Mouse (Mus musculus): ENCODE results near the gene Fam161b. TPM values are rescaled to one million over a fixed set of nuclear protein-coding genes. Genes with fewer than 3 reads are reported as not detected.
A peak's percentile ranks its signal among the peaks of the same experiment; 100 is the strongest.
"Not testable (repeated sequence)": the region's sequence is repeated elsewhere in the genome, so short reads cannot be mapped to it uniquely, and the experiment has no call there.

Fam161b gene
- polyA plus RNA-seq, 1 experiment from 2014 or later: 12.0 TPM

DNA sequence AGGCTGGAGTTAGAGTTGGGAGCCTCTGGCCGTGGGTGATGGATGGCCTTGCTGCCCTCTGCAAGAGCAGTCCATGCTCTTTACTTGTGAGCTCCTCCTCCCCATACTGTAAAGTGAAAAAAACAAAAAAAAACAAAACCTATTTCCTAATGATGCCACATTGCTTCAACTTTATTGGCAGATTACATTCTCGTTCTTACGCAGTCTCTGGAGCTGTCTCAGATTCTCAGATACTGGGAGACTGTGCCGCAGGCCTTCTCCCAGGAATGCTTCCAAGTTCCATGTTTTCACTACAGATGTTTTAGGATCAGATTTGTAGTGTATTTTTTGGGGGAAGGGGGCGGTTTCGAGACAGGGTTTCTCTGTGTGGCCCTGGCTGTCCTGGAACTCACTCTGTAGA is 3.5 kb upstream of the Fam161b start:
- WGBS: 97% methylated on average over 6 of the region's 6 CpGs
- no peak overlapping the region for H3K4me3 ChIP-seq (replicated peaks)
- peaks cover 18% of the 10 kb centered on the region for H3K4me1 ChIP-seq
- no peak overlapping the region for H3K9ac ChIP-seq
- no peaks in the 10 kb centered on the region for H3K9me3 ChIP-seq
- H3K4me2 ChIP-seq: no peak overlapping the region
- H3K36me3 ChIP-seq (replicated peaks): peaks cover 29% of the 10 kb centered on the region
- H3K27me3 ChIP-seq: no peaks in the 10 kb centered on the region
- no peak overlapping the region for H3K27ac ChIP-seq
- no peak for ATAC-seq (ENCODE audit: low FRiP score)

GRCm38 (mm10) chr12:84364291-84364690 is 2.7 kb upstream of the Fam161b start:
- Histone ChIP-seq H3K4me1 (peaks cover 18% of the 10 kb centered on the region), H3K4me2 (no peak overlapping the region), H3K27me3 (no peaks in the 10 kb centered on the region), H3K4me3 (replicated peaks) (no peak overlapping the region), H3K27ac (no peak overlapping the region), H3K9me3 (no peaks in the 10 kb centered on the region), H3K36me3 (replicated peaks) (peaks cover 22% of the 10 kb centered on the region), H3K9ac (no peak overlapping the region)
- WGBS: 89% methylated on average over 9 of the region's 9 CpGs
- ATAC-seq (ENCODE audit: low FRiP score): no peak

- Histone ChIP-seq H3K36me3 (replicated peaks) (peaks cover 9% of the 10 kb centered on the region), H3K4me2 (peak overlapping the region; percentile 72), H3K27ac (no peak overlapping the region), H3K27me3 (no peaks in the 10 kb centered on the region), H3K9ac (no peak overlapping the region), H3K9me3 (no peaks in the 10 kb centered on the region), H3K4me3 (replicated peaks) (peak overlapping the region; percentile 74), H3K4me1 (peaks cover 18% of the 10 kb centered on the region)
- no peak for ATAC-seq (ENCODE audit: low FRiP score)
- WGBS: 77% methylated on average over 2 of the region's 2 CpGs
Observed at GRCm38 (mm10) chr12:84362872-84363271, 1.2 kb upstream of the Fam161b start.

DNA sequence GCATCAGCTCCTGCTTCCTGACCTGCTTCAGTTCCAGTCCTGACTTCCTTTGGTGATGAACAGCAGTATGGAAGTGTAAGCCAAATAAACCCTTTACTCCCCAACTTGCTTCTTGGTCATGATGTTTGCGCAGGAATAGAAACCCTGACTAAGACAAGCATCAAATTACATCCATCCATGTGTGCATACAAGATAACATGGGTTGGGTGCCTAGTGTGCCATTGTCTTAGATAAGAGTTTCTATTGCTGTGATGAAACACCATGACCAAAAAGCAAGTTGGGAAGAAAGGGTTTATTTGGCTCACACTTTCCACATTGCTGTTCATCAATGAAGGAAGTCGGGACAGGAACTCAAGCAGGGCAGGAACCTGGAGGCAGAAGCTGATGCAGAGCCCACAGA is 2.9 kb downstream of the Fam161b start:
- not testable (repeated sequence) for H3K9me3 ChIP-seq; H3K4me3 ChIP-seq (replicated peaks); H3K27me3 ChIP-seq; H3K4me2 ChIP-seq; H3K9ac ChIP-seq; ATAC-seq (ENCODE audit: low FRiP score); H3K27ac ChIP-seq
- Histone ChIP-seq H3K36me3 (replicated peaks) (peaks cover 36% of the 10 kb centered on the region), H3K4me1 (peaks cover 18% of the 10 kb centered on the region)
- WGBS: 87% methylated on average over 2 of the region's 2 CpGs

- H3K36me3 ChIP-seq (replicated peaks): peaks cover 67% of the 10 kb centered on the region
- H3K9ac ChIP-seq: no peak overlapping the region
- no peak overlapping the region for H3K4me2 ChIP-seq
- 22% methylated on average over 2 of the region's 2 CpGs for WGBS
- H3K4me1 ChIP-seq: peaks cover 13% of the 10 kb centered on the region
- no peak overlapping the region for H3K27ac ChIP-seq
- H3K9me3 ChIP-seq: no peaks in the 10 kb centered on the region
- H3K4me3 ChIP-seq (replicated peaks): no peak overlapping the region
- H3K27me3 ChIP-seq: no peaks in the 10 kb centered on the region
- no peak for ATAC-seq (ENCODE audit: low FRiP score)
Observed at GRCm38 (mm10) chr12:84347192-84347591, 14.4 kb downstream of the Fam161b start.

- WGBS: 95% methylated on average over 11 of the region's 11 CpGs
- H3K4me3 ChIP-seq (replicated peaks): no peak overlapping the region
Observed at GRCm38 (mm10) chr12:84336963-84337625, 24.5 kb downstream of the Fam161b start.

DNA sequence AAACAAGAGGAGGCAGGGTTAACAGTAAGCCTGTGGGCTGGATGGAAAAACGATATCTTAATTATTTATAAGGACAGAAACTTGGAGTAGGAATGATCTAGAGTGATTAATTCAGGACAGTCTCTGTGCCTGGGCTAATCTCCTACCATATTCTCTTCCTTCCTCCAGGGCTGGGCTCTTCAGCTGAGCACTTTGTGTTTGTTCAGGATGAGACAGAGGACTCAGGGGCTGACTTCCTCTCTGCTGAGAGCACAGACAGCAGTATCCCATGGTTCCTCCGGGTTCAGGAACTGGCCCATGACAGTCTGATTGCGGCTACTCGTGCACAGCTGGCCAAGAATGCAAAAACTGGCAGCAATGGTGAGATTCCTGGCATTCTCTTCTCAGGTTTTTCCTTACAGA is 34.5 kb downstream of the Fam161b start:
- H3K27ac ChIP-seq: no peak overlapping the region
- peaks cover 57% of the 10 kb centered on the region for H3K36me3 ChIP-seq (replicated peaks)
- no peaks in the 10 kb centered on the region for H3K9me3 ChIP-seq
- 91% methylated on average over 4 of the region's 4 CpGs for WGBS
- no peak overlapping the region for H3K9ac ChIP-seq
- no peaks in the 10 kb centered on the region for H3K4me1 ChIP-seq
- no peak overlapping the region for H3K4me3 ChIP-seq (replicated peaks)
- ATAC-seq (ENCODE audit: low FRiP score): no peak
- H3K27me3 ChIP-seq: no peaks in the 10 kb centered on the region
- no peak overlapping the region for H3K4me2 ChIP-seq

More at GRCm38 (mm10) chr12:84336963-84337625, 24.5 kb downstream of the Fam161b start:
- H3K9me3 ChIP-seq: no peaks in the 10 kb centered on the region
- ATAC-seq (ENCODE audit: low FRiP score): no peak
- no peak overlapping the region for H3K4me2 ChIP-seq
- H3K9ac ChIP-seq: no peak overlapping the region
- H3K4me1 ChIP-seq: no peaks in the 10 kb centered on the region
- no peak overlapping the region for H3K27ac ChIP-seq
- peaks cover 90% of the 10 kb centered on the region for H3K36me3 ChIP-seq (replicated peaks)
- H3K27me3 ChIP-seq: no peaks in the 10 kb centered on the region

- Histone ChIP-seq H3K9ac (peak within 1 kb of the TSS; percentile 93), H3K27me3 (no peaks in the 10 kb centered on the region), H3K36me3 (replicated peaks) (no peaks in the 10 kb centered on the region), H3K27ac (peak within 1 kb of the TSS; percentile 94), H3K4me2 (peak within 1 kb of the TSS; percentile 70), H3K9me3 (no peaks in the 10 kb centered on the region), H3K4me3 (replicated peaks) (peak within 1 kb of the TSS; percentile 87), H3K4me1 (peaks cover 27% of the 10 kb centered on the region)
- ATAC-seq (ENCODE audit: low FRiP score): peak; percentile 96
- WGBS: under 1% methylated on average over 75 of the region's 77 CpGs
Observed at GRCm38 (mm10) chr12:84316721-84317621, 44.7 kb downstream of the Fam161b start, which contains the start of gene Zfp410. Zfp410 (plus strand) TSS chr12:84316852.

DNA sequence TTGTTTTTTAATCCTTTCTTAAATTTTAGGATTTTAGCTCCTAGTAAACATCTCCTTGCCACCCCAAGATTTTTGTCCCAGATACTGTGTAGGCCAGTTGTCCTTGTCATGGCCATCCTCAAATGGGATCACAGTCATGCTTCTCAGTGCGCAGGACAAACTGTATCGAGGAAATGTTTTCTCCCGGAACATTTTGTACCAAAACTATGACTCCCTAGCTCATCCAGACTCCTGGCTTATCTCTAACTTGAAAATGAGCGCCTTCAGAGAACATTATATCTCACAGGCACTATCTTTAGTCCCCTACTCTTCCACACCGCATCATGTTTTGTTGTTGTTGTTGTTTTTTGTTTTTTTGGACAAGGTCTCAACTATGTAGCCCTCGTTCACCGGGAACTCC is 45.6 kb downstream of the Fam161b start:
- no peak overlapping the region for H3K27ac ChIP-seq
- WGBS: 46% methylated on average over 7 of the region's 7 CpGs
- peaks cover 27% of the 10 kb centered on the region for H3K4me1 ChIP-seq
- H3K4me2 ChIP-seq: peak overlapping the region; percentile 70
- H3K36me3 ChIP-seq (replicated peaks): no peaks in the 10 kb centered on the region
- no peaks in the 10 kb centered on the region for H3K27me3 ChIP-seq
- ATAC-seq (ENCODE audit: low FRiP score): no peak
- H3K9ac ChIP-seq: peak overlapping the region; percentile 93
- H3K9me3 ChIP-seq: no peaks in the 10 kb centered on the region
- H3K4me3 ChIP-seq (replicated peaks): peak overlapping the region; percentile 87

GRCm38 (mm10) chr12:84311306-84311705 is 50.3 kb downstream of the Fam161b start:
- Histone ChIP-seq H3K36me3 (replicated peaks) (no peaks in the 10 kb centered on the region), H3K27ac (no peak overlapping the region), H3K9ac (no peak overlapping the region), H3K27me3 (no peaks in the 10 kb centered on the region), H3K9me3 (no peaks in the 10 kb centered on the region), H3K4me2 (no peak overlapping the region), H3K4me1 (peaks cover 5% of the 10 kb centered on the region), H3K4me3 (replicated peaks) (no peak overlapping the region)
- no peak for ATAC-seq (ENCODE audit: low FRiP score)
- whole genome bisulfite sequencing: 82% methylated on average over 4 of the region's 5 CpGs

- no peaks in the 10 kb centered on the region for H3K9me3 ChIP-seq
- no peak for ATAC-seq (ENCODE audit: low FRiP score)
- H3K27me3 ChIP-seq: no peaks in the 10 kb centered on the region
- H3K27ac ChIP-seq: no peak overlapping the region
- H3K4me2 ChIP-seq: no peak overlapping the region
- no peaks in the 10 kb centered on the region; the same call in 1 of the 2 replicates for H3K36me3 ChIP-seq (replicated peaks)
- no peak overlapping the region for H3K4me3 ChIP-seq (replicated peaks)
- no peak overlapping the region for H3K9ac ChIP-seq
- no peaks in the 10 kb centered on the region for H3K4me1 ChIP-seq
- 88% methylated on average over 1 of the region's 1 CpGs for WGBS
Observed at GRCm38 (mm10) chr12:84304554-84304953, 57.1 kb downstream of the Fam161b start.

- no peak for ATAC-seq (ENCODE audit: low FRiP score)
- 92% methylated on average over 5 of the region's 5 CpGs for WGBS
- Histone ChIP-seq H3K9ac (no peak overlapping the region), H3K27me3 (no peaks in the 10 kb centered on the region), H3K36me3 (replicated peaks) (no peaks in the 10 kb centered on the region; the same call in 1 of the 2 replicates), H3K4me2 (no peak overlapping the region), H3K27ac (no peak overlapping the region), H3K9me3 (no peaks in the 10 kb centered on the region), H3K4me3 (replicated peaks) (no peak overlapping the region), H3K4me1 (no peaks in the 10 kb centered on the region)
Observed at GRCm38 (mm10) chr12:84304101-84304500, 57.5 kb downstream of the Fam161b start.

Measured in forebrain, embryonic 12.5 days (tissue).